Mouse (Mus musculus): ENCODE measurements around the gene Cdkn1c.

GRCm38 (mm10) chr7:143506675-143507074 is 45.8 kb upstream of the Cdkn1c start:
- TF ChIP-seq POLR2A (IDR thresholded peaks at IDR 0.05; ENCODE audit: extremely low read depth, insufficient read depth, low read length) (no peak), CTCF (IDR thresholded peaks at IDR 0.05; ENCODE audit: low read depth, low read length) (peak; percentile 46; the same call in 1 of the 2 replicates)
